Mouse (Mus musculus) fibroblast of lung, adult 2 months (primary cell): Measurements from ENCODE around the gene Slc35a2.
"Not testable (repeated sequence)": the region's sequence is repeated elsewhere in the genome, so short reads cannot be mapped to it uniquely, and the experiment has no call there.

ENCODE experiments used
- DNase-seq: peaks from one replicate; pipeline ENCODE4 v3.0.0-alpha.2; 2011; ENCODE audit warnings: low read depth

The Slc35a2 gene

GRCm38 (mm10) chrX:7907735-7908134, 23.9 kb downstream of the Slc35a2 start, which contains the start of gene Gm10491:
Gene Gm10491, minus strand, starts transcription at chrX:7907835.
- no peak for DNase-seq

- not testable (repeated sequence) for DNase-seq
These were observed 25.4 kb downstream of the Slc35a2 start, which contains the start of gene Gm10490 for GRCm38 (mm10) chrX:7909242-7909641. Gene Gm10490, plus strand, starts transcription at chrX:7909542.

GRCm38 (mm10) chrX:7910473-7910872, 26.6 kb downstream of the Slc35a2 start:
- no peak for DNase-seq

GRCm38 (mm10) chrX:7915669-7916068, 31.8 kb downstream of the Slc35a2 start:
- not testable (repeated sequence) for DNase-seq

- not testable (repeated sequence) for DNase-seq
These were observed 34.1 kb downstream of the Slc35a2 start for GRCm38 (mm10) chrX:7917960-7918359.

DNA sequence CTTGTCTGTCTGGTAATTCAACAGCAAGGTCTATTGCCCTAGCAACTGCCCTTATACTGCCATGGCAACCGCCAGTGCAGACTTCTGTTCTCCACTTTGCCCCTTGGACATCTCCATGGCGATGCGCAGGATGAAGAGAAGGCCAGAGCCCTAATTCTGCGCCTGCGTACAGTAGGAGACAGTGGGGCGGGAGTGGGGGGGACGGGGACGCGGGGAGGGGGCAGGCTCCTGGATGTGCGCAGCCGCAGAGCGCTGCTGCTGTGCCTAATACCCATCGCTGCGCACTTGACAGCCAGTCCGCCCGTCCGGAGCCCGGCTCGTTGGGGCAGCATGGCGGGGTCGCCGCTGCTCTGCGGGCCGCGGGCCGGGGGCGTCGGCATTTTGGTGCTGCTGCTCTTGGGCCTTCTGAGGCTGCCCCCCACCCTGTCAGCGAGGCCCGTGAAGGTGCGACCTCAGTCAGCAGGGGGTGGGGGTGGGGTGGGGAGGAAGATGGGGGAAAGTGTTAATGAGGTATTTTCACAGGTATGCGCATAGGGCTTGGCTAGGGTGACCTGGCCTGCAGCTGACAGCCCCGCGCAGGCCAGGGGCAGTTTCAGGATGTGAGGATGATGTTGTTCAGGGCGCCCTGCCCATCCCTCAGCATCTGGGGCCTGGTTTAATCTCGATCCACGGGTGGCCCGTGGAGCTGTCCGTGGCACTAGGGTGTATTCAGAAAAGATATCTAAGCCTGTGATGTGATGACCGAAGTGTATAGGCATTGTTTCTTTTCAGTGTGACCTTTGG, 36.0 kb downstream of the Slc35a2 start, which contains the start of gene Pcsk1n:
Gene Pcsk1n (plus strand): TSS at position 222 of the 783 bp plus-strand sequence.
- DNase-seq, result no peak

DNA sequence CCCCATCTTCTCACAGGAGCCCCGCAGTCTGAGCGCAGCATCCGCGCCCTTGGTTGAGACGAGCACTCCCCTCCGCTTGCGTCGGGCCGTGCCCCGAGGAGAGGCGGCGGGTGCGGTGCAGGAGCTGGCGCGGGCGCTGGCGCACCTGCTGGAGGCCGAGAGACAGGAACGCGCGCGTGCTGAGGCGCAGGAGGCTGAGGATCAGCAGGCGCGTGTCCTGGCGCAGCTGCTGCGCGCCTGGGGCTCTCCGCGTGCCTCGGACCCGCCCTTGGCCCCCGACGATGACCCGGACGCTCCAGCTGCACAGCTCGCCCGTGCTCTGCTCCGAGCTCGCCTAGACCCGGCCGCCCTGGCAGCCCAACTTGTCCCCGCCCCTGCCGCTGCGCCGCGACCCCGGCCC, 38.2 kb downstream of the Slc35a2 start:
- no peak for DNase-seq

DNA sequence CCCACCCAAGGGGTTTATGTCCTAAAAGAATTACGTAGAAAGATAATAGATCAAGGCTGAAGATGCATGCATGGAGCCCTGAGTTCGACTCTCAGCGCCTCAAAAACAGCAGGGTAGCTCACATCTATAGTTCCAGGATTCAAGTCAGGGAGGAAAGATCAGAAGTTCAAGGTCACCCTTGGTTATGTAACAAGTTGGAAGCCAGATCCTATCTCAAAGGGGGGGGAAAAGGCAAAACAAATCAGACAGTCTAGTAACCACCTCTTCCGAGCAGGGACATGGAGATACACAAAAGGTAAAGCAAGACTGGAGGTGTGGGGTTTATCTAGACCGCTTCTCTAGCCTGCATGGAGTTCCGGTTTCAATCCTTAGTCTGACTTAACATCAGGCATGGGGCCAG, 42.4 kb downstream of the Slc35a2 start:
- DNase-seq, result no peak

DNA sequence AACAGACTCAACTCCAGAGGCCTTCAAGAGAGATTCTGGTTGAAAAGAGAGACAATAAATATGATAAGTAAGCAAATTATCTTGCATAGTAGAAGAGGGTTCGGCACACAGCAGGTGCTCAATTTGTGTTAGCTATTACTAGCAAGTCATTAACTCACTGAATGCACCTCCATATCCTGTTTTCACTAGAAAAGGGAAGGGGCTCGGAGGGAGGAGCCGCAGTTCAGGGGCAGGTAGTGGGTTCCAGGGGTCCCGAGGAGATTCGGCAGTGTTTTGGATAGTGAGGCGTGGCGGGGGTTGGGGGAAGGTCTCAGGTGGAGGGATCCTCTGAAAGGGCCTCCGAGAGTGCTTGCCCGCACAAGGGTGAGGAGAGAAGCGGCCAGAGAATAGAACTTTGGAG, 43.3 kb downstream of the Slc35a2 start:
- DNase-seq, result no peak

GRCm38 (mm10) chrX:7928270-7928790, 44.5 kb downstream of the Slc35a2 start, which contains the start of gene Eras:
Gene Eras, minus strand, starts transcription at chrX:7928607.
- DNase-seq, result no peak

GRCm38 (mm10) chrX:7936874-7937273, 53.0 kb downstream of the Slc35a2 start:
- no peak for DNase-seq

DNA sequence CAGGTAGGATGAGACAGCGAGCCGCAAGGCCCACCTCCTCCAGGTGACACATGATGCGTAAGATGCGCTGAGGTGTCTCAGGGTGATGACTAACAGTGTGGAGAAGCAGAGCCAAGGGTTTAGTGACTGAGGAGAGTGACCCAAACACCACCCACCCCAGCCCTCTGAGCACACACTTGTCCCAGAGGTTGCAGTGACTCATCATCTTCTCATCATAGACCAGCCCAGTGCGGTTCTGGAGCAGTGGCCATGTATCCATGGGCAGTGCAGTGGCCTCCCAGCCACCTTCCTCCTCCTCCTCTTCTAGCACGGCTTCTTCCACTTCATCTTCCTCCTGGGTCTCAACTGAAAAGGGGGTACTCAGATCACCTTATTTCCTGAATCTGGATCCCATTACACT, 53.8 kb downstream of the Slc35a2 start:
- DNase-seq, result no peak
